Mouse (Mus musculus) embryo, embryonic 10.5 days (tissue): ENCODE data around the gene Myl9.

ENCODE experiments used
- DNase-seq: peaks from one replicate; pipeline ENCODE4 v3.0.0-alpha.2; 2015; ENCODE audit warnings: low spot score

Gene Myl9

DNA sequence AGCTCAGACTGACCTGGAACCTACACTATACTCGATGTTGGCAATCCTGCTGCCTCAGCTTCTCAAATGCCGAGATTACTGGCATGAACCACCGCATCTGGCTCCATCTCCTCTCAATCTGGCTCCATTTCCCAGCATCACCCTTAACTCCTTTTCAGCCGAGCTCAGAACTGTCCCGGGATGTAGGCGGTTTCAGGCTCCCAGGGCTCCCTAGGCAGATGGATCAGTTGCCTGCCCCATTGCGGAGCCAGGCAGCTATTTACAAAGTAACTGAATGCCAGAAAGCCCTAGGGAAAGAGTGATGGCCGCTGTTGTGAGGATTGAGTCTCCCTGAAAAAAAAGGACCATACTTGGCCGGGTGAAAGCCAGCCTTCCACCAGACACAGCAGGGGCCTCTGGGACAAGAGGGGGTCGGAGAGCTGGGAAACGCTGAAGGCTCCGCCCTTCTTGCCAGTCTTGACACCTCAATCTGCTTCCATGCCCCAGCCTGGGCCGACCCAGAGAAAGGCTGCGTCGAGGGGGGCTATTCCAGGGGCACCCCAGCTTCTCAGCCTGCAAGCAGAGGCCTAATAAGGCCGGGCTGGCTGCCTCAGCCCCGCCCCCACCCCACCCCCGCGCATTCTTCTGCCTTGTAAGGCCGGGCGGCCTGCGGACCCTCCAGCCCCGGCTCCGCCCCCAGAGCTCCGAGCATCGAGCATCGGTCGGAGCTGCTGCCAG is at the start of gene Myl9:
TSS of gene Myl9 (plus strand) at position 683 of the 717 bp plus-strand sequence.
- peak; percentile 89 for DNase-seq

GRCm38 (mm10) chr2:156726344-156726743 is 48.9 kb upstream of the Myl9 start:
- peak; percentile 30 for DNase-seq

DNA sequence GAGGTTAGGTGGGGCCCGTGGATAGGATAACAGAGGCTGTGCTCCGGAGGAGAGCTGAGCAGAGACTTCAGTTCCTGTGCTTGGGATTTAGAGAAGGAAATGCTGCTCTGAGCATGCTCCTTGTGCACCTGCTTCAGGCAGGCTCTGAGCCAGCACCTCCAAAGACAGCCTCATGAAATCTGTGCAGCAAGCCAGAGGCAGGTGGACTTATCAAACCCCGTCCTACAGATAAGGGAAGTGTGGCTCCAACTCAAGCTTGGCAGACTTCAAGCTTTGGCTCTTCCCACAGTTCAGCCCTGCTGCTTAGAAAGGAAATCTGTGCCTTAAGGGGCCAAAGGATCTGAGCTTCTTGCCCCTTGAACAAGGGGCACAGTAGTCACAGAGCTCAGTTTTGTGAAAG is 48.3 kb upstream of the Myl9 start:
- DNase-seq = no peak

- DNase-seq = no peak
These were observed 45.4 kb upstream of the Myl9 start for GRCm38 (mm10) chr2:156729537-156730469.

GRCm38 (mm10) chr2:156730501-156730921 is 44.7 kb upstream of the Myl9 start:
- DNase-seq = no peak

DNA sequence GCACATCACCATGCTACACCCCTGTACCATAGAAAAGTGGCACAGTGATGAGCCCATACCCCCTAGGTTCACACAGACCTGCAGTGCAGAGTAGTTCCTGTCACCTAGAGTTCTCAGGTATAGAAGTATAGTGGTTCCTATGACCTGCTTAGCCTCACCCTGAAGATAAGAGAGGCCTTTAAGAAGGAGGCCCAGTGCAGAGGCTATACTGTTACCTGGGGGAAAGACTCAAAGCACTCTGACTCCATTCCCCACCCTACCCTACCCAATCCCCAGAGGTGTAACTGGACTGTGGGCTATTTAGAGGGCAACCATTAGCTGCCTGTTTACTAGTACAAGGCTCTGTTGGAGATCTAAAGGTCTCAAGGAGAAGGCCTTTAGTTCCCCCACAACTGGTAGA is 43.6 kb upstream of the Myl9 start:
- DNase-seq = no peak

DNA sequence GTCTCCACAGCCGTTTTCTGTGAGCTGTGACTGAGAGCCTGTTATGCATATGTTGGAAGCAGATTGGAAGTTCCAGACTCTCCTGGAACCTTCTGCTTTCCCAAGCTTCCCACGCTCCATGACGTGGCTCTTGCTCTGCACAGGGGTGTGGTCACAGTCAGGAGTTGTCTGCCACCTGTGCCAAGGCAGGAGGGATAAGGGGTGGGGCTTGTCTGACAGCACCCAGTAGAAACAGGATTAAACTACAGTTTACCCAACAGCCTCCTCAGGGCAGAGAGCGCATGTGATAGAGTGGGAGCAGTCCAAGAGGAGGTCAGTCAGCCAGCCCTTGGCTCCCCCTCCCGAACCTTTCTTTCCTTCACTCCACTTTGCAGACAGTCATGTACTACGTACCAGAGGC is 43.1 kb upstream of the Myl9 start:
- DNase-seq = no peak

- DNase-seq = no peak
These were observed 39.4 kb upstream of the Myl9 start for GRCm38 (mm10) chr2:156735761-156736335.

DNA sequence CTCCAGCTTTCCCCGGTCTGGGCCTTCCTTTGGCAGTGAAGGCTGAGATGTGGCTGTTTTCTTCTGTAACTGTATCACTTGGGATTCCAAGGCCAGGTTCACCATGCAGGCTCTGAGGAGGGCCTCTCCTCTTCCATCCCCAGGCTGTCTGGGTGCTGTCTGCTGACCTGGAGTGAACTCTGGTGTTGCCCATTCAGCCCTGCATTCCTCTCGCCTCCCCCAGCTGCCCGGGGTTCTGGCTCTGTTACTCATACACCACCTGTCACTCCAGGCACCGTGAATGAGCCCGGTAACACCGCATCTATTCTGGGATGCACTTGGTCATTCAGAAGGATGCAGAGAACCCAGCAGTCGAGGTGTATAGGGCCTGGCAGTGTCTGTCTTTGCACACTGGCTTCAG is 38.4 kb upstream of the Myl9 start:
- no peak for DNase-seq

DNA sequence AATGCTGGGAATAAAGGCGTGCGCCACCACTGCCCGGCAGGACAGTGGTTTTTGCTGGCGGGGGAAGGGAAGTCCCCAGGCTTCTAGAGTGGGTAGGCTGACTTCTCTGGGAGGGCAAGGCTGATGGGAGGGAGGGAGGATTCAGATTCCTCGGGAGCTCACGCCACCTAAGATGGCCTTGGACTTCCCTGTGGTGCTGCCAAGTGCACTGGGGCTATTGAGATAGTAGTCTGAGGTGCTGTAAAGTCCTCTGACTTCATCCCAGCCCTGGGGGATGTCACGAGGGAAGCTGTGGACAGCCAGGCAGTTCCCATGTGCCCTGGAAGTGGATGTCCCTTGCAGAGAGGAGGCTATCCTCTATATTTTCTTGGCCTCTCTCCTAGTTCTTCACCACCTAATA is 37.2 kb upstream of the Myl9 start:
- no peak for DNase-seq

- no peak for DNase-seq
These were observed 34.0 kb upstream of the Myl9 start for GRCm38 (mm10) chr2:156741265-156741664.

- DNase-seq = no peak
These were observed 33.2 kb upstream of the Myl9 start for GRCm38 (mm10) chr2:156741998-156742397.

- no peak for DNase-seq
These were observed 32.0 kb upstream of the Myl9 start for GRCm38 (mm10) chr2:156743248-156743647.

DNA sequence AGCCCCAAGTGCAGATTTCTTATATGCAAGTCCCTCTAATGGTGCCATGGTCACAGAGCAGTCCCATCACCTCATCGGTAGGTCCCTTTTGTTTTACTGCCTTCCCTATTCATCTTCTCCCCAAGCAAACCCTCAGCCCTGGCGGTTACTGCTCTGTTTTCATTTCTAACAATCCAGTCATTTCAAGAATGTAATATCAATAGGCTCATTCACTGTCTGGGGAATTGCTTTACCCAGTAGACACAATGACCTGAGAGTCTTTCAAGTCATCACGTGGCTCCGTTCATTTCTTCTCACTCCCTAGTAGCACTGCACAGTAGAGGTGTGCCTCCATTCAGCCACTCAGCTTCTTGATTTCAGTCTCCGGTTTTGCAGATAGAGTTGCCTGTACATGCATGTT is 30.8 kb upstream of the Myl9 start:
- DNase-seq = no peak

DNA sequence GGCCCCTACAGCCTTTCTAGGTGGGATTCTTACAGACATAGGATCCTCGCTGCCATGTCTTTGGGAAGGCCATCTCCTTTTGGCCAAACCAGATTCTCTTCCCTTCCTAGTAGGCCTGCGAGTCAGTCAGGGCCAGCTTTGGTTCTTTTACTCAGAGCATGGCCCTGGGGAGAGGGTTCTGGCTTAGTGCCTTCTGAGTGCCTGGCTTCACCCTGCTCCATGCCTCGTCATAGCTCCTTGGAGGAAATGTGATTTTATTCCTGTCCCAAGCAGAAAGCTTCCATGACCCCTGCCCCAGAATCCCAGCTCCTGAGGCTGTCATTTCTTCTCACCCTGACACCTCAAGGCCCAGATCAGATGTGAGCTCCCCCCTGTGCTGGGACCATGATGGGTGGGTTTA is 27.9 kb upstream of the Myl9 start:
- no peak for DNase-seq

DNA sequence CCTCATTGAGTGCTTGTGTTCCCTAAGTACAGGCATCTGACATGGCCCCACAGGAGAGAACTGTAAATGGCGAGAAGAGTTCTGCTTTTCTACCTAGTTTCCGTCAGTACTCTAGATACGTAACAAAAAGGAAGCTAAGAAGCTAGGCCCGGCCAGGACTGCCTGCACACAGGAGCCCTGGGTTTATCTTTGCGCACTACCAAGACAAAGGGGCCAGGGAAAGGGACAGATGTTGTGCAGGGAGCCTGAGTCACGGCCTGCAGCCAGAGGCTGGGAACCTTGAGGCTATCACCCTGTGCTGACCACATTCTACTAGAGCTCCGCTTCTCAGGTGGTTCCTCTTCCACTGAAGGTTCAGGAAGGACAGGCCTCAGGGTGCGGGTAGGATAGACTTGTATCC is 25.5 kb upstream of the Myl9 start:
- DNase-seq = no peak

DNA sequence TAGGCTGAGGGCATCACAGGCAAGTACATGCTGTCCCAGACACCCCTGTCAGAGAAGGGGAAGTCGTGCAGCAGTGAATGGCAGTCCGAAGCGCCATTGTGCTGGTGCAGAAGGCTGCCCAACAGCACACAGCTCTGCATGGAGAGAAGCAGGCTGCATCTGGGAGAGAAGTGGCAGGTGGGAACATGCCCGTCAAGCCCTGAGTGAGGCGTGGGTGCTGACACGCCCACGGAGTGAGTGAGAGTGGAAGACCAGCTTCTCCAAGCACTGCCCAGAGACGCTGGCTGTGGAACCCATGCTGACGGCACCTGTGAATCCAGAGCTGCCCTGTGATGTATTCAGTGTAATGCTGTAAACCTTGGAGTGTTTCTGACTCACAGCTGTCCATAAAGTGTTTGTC is 18.3 kb upstream of the Myl9 start:
- DNase-seq = no peak

- DNase-seq = no peak
These were observed 14.2 kb upstream of the Myl9 start for GRCm38 (mm10) chr2:156760843-156761505.

GRCm38 (mm10) chr2:156761521-156762278 is 13.5 kb upstream of the Myl9 start:
- no peak for DNase-seq

DNA sequence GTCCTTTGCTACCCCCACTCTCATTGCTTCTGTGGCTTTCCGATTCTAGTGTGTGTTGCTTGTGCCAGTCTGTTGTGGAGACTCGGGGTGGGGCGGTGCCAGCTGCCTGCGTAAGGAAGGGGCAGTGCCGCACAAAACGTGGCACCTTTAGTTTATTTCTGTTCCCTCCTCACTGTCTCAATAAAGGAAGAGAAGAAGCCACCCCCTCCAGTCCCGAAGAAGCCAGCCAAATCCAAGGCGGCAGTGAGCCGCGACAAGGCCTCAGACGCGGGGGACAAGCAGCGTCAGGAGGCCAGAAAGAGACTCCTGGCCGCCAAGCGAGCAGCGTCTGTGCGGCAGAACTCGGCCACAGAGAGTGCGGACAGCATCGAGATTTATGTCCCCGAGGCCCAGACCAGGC is 12.7 kb upstream of the Myl9 start:
- no peak for DNase-seq

DNA sequence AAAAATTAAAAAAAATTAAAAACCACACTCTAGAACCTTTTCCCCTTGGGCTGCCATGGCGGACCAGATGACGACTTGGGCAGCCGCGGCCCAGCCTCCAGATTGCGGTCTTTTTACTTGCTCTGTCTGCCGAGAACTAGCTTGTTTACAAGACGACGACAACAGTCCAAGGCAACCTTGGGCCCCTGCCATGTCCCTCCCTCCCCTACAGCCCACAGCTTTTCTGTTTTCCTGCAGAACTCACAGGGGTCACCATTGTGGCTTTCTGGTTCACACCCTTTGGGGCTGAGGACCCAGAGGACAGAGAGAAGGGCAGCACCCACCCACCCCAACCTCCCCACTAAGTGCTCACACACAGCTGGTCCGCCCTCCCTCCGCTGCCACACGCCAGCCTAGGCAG is 12.1 kb upstream of the Myl9 start:
- no peak for DNase-seq

DNA sequence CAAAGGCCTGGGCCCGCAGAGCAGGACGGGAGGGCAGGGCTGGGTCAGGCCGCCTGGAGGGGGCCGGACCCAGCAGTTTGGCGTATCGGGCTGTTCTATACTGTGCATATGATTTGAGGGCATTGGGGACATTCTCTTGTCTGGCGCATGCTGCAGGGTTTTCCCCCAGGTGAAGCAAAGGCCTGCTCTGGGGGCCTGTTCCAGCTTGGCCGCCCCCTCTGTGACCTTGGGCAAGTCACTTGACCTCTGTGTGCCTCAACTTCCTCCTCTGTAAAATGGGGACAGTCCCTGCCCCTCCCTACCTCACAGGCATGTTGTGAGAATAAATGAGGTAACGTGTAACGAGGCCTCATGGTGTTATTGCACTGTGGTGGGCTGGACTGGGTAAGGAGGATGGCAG is 11.2 kb upstream of the Myl9 start:
- DNase-seq = no peak
